Mouse (Mus musculus): ENCODE data around the gene Sik3. TPM values are rescaled to one million over a fixed set of nuclear protein-coding genes. Genes with fewer than 3 reads are reported as not detected.

Sik3 gene
- total RNA-seq, 4 experiments from 2014 or later, result 36.6 to 42.4 (median 39.7) TPM

DNA sequence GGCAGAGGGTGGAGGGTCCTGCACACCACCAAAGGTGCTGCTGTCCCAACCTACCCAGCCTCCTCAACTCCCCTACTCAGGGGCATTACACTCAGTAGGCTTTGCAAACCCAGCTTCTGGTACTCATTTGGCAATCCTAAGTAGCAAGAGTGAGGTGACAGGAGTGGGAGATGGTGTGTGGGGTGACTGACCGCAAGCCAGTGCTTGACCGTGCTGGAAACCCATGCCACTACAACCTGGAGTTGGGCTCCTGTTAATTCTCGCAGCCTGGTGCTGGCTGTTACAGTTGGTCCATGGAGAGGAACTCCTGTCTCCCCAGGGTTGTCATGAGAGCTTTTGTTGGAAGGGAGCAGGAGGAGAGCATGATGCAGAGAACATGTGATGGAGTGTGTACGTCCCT is 258.2 kb downstream of the Sik3 start:
- no peak for DNase-seq (ENCODE audit: low spot score in 2 of 2)

DNA sequence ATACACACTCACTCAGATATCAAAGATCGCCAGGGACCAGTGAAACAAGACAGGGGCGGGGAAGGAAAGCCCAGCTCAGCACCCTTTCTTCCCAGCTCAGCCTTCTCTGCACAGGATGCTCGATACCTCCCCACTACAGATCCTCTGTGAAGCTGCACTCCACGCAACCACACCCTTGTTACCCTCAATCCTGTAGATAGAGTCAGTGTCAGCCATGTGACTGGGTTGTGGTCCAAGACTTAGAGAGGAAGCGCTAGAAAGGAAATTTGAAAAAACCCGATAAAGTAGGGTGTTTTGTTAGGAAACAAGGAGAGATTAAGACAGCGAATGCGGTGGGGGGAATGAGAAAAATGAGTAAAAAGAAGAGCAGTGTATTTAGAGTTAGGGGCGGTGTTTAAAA is 259.4 kb downstream of the Sik3 start:
- DNase-seq (ENCODE audit: low spot score in 2 of 2), result no peak

DNA sequence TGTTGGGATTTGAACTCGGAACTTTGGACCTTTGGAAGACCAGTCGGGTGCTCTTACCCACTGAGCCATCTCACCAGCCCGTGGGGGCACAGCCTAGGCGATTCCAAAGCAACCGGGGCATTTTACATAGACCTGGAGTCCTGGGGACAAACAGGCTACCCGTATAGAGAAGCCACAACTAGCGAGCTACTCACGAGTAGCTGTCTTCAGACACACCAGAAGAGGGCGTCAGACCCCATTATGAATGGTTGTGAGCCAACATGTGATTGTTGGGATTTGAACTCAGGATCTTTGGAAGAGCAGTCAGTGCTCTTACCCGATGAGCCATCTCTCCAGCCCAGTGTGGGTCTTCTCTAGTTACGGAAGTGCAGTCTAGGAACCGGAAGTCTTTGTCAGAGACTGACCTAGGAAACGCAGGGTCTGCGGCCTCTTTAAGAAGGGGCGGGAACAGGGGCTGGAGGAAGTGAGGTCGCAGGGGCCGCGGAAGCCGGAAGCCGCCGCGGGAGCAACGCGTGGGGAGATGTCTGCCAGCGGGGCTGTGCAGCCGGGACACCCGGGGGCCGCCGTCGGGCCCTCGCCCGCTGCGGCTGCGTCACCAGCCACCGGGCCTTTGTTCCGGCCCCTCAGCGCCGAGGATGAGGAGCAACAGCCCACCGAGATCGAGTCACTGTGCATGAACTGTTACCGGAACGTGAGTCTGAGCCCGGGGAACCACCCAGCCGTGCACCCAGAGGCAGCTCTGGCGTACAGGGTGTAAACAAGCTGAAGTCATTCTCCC is 260.2 kb downstream of the Sik3 start, which contains the start of gene Zpr1:
TSS of gene Zpr1 (plus strand) at position 388 of the 778 bp plus-strand sequence.
- peak; percentile 75 to 83 for DNase-seq (ENCODE audit: low spot score in 2 of 2)

Other genes starting within 250 kb of the Sik3 start
- gene Cep164, start 184.1 kb upstream of the Sik3 start, total RNA-seq (2022), result 1 to 10 TPM; 2.1 to 3.9 (median 2.4) TPM
- 10 to 100 TPM; 28.3 to 64.8 (median 51.1) TPM for gene Bace1, start 174.2 kb upstream of the Sik3 start, total RNA-seq (2022)
- 10 to 100 TPM in 2 of 4 experiments, 1 to 10 TPM in 2; 7.9 to 14.1 (median 10.7) TPM for gene Pcsk7, start 106.3 kb upstream of the Sik3 start, total RNA-seq (2022)
- 10 to 100 TPM; 23.7 to 28.9 (median 25.5) TPM for gene Rnf214, start 105.9 kb upstream of the Sik3 start, total RNA-seq (2022)
- gene Tagln, start 76.8 kb upstream of the Sik3 start, total RNA-seq (2022), result 10 to 100 TPM; 28.4 to 54.2 (median 31.7) TPM
- gene Sidt2, start 57.6 kb upstream of the Sik3 start, total RNA-seq (2022), result 10 to 100 TPM; 64.4 to 70.3 (median 67.4) TPM
- 10 to 100 TPM; 19.1 to 25.8 (median 23.2) TPM for gene Pafah1b2, start 130 bp upstream of the Sik3 start, total RNA-seq (2022)
- 1 to 10 TPM in 1 of 4 experiments, not detected in 3; 3.3 TPM for gene Apoa1, start 215.8 kb downstream of the Sik3 start, total RNA-seq (2022)
- 1 to 10 TPM in 1 of 4 experiments, not detected in 3; 4.3 TPM for gene Apoc3, start 222.8 kb downstream of the Sik3 start, total RNA-seq (2022)
- not detected for gene Apoa4, start 227.9 kb downstream of the Sik3 start, total RNA-seq (2022)